Mouse (Mus musculus) lung, postnatal 0 days (tissue): ENCODE results near the gene Nt5dc3. TPM values are rescaled to one million over a fixed set of nuclear protein-coding genes. Genes with fewer than 3 reads are reported as not detected.

Experiments
- ATAC-seq: fragments of 200-750 bp; cut with Nextera tagmentation; 2 replicates; pipeline ENCODE4 v1.8.0; 2017; ENCODE audit warnings: moderate library complexity
- DNase-seq: peaks from one replicate; pipeline ENCODE4 v3.0.0-alpha.2; 2016; ENCODE audit warnings: low spot score
- H3K27ac ChIP-seq: fragments of 300-500 bp; sonication (generic); 2 replicates; pipeline ENCODE4 v1.5.1; 2014; ENCODE audit warnings: antibody characterized with exemption, mild to moderate bottlenecking, low read length, mixed read lengths
- H3K27me3 ChIP-seq: fragments of 300-500 bp; sonication (generic); replicated peaks from 2 replicates; pipeline ENCODE4 v1.6.1; 2014; ENCODE audit warnings: low read length, mixed read lengths; ENCODE audit not compliant: insufficient read depth
- H3K36me3 ChIP-seq: fragments of 300-500 bp; sonication (generic); 2 replicates; pipeline ENCODE4 v1.6.1; 2014; ENCODE audit warnings: low read length, mixed read lengths; ENCODE audit not compliant: insufficient read depth
- H3K4me1 ChIP-seq: fragments of 300-500 bp; sonication (generic); 2 replicates; pipeline ENCODE4 v1.6.1; 2014; ENCODE audit warnings: antibody characterized with exemption, low read depth, low read length, mixed read lengths; ENCODE audit not compliant: insufficient read depth
- H3K4me2 ChIP-seq: fragments of 300-500 bp; sonication (generic); replicated peaks from 2 replicates; pipeline ENCODE4 v1.6.1; 2014; ENCODE audit warnings: low read depth, mild to moderate bottlenecking, low read length, moderate library complexity, mixed read lengths
- H3K4me3 ChIP-seq: fragments of 300-500 bp; sonication (generic); 2 replicates; pipeline ENCODE4 v1.5.1; 2014; ENCODE audit warnings: low read depth, low read length
- H3K9ac ChIP-seq: fragments of 300-500 bp; sonication (generic); replicated peaks from 2 replicates; pipeline ENCODE4 v1.6.1; 2014; ENCODE audit warnings: low read depth, mild to moderate bottlenecking
- H3K9me3 ChIP-seq: fragments of 300-500 bp; sonication (generic); 2 replicates; pipeline ENCODE4 v1.6.1; 2016; ENCODE audit warnings: low read length, mixed read lengths
- CTCF ChIP-seq: IDR thresholded peaks from 2 replicates; pipeline ENCODE4 v1.5.1; 2016; ENCODE audit warnings: antibody characterized with exemption, mild to moderate bottlenecking
- EP300 ChIP-seq: IDR thresholded peaks from 2 replicates; pipeline ENCODE4 v1.6.1; 2016; ENCODE audit warnings: antibody characterized with exemption, mild to moderate bottlenecking, control low read depth
- WGBS: fragments of 180-500 bp; shearing (Covaris S2); extraction: QIAGEN DNeasy Blood & Tissue Kit; methylation state at CpG from one replicate; pipeline ENCODE4 v1.1.7; 2014; 5-methylcytosine and 5-hydroxymethylcytosine counted together
- polyA plus RNA-seq: library from polyadenylated mRNA; unstranded; fragments of >200 nt; fragmentation: Nextera tagmentation; extraction: Ambion mirVana; gene quantifications from 2 replicates; pipeline ENCODE4 v1.2.1, GENCODE M21; 2015

Nt5dc3 gene
- polyA plus RNA-seq, 1 experiment from 2014 or later, result 1.3 TPM

- Histone ChIP-seq H3K27ac (no peak overlapping the region), H3K4me3 (no peak overlapping the region), H3K36me3 (no peaks in the 10 kb centered on the region), H3K9ac (no peak overlapping the region), H3K27me3 (no peaks in the 10 kb centered on the region), H3K4me2 (no peak overlapping the region), H3K9me3 (no peaks in the 10 kb centered on the region), H3K4me1 (no peaks in the 10 kb centered on the region)
- 70% methylated on average over 15 of the region's 15 CpGs for WGBS
- DNase-seq (no peak), ATAC-seq (no peak)
- TF ChIP-seq CTCF, result no peak
- no peak for TF ChIP-seq EP300
These were observed 29.4 kb downstream of the Nt5dc3 start for GRCm38 (mm10) chr10:86808013-86808758.

- no peak overlapping the region for H3K4me2 ChIP-seq
- no peak overlapping the region for H3K27ac ChIP-seq
- H3K27me3 ChIP-seq, result no peaks in the 10 kb centered on the region
- H3K36me3 ChIP-seq, result no peaks in the 10 kb centered on the region
- H3K4me1 ChIP-seq, result no peaks in the 10 kb centered on the region
- H3K4me3 ChIP-seq, result no peak overlapping the region
- H3K9me3 ChIP-seq, result no peaks in the 10 kb centered on the region
- DNase-seq (no peak), ATAC-seq (no peak)
- H3K9ac ChIP-seq, result no peak overlapping the region
- WGBS, result 89% methylated on average over 9 of the region's 9 CpGs
- no peak for TF ChIP-seq CTCF
- TF ChIP-seq EP300, result no peak
These were observed 31.2 kb downstream of the Nt5dc3 start for GRCm38 (mm10) chr10:86810000-86810399.

DNA sequence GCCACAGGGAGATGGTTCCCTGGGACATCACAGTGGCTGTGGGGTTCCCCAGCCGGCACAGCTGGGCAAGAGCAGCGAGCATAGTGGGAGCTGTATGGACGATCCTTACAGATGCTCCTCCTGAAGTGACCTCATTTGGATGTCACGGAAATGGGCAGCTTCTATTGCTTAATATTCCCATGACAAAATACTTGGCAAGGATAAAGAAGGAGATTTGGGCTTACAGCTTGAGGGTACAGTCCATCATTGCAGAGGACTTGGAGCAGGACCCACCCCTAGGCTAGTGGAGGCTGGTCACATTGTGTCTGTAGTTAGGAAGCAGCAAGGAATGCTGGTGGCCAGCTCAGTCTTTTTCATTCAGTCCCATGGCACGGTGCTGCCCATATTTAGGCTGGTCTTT lies 31.8 kb downstream of the Nt5dc3 start:
- no peaks in the 10 kb centered on the region for H3K4me1 ChIP-seq
- TF ChIP-seq CTCF (no peak), EP300 (no peak)
- 80% methylated on average over 5 of the region's 5 CpGs for WGBS
- H3K27me3 ChIP-seq, result no peaks in the 10 kb centered on the region
- H3K4me3 ChIP-seq, result no peak overlapping the region
- no peaks in the 10 kb centered on the region for H3K36me3 ChIP-seq
- DNase-seq, result no peak
- H3K9ac ChIP-seq, result no peak overlapping the region
- H3K4me2 ChIP-seq, result no peak overlapping the region
- H3K27ac ChIP-seq, result no peak overlapping the region
- ATAC-seq, result no peak
- H3K9me3 ChIP-seq, result no peaks in the 10 kb centered on the region

DNA sequence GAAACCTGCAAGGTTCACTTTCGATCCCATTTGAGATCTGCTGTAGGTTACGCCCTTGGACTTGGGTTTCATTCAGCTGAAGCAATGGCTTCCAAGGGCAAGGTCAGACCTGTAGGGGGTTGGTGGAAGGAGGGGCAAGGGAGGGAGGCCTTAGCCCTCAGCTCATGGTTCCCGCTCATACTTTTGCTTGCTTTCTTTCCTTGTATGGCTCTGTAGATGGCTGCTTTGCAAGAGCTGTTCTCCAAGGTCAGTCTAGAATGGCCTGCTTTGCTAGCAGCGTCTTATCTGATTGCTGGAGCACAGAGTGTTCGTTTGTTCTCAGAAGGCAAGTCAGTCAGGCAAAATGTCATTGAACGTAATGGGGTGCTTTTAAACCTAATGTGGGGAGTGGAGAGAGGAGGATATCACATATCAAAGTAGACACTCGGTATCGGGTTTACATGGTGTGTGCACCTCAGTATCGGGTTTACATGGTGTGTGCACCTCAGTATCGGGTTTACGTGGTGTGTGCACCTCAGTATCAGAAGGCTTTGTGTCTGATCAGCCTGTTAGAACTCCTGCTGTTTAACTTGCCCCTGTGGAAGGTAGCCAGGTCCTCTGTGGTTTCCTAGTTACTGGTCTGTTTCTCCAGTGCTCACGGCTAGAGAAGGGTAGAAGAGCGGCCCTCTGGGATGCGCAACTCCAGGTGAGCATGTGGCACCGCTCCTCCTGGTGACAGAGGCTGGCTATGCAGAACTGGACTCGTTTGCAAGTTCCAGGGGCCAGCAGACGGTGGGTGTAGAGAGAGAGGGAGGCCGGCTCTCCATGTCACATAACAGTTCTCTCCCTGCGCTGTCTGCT lies 35.7 kb downstream of the Nt5dc3 start:
- Histone ChIP-seq H3K27ac (no peak overlapping the region), H3K4me2 (no peak overlapping the region), H3K9ac (no peak overlapping the region), H3K4me1 (0 out of 2 replicates have a peak, but pooled peaks cover 3% of the 10 kb centered on the region), H3K27me3 (no peaks in the 10 kb centered on the region), H3K4me3 (no peak overlapping the region), H3K36me3 (no peaks in the 10 kb centered on the region), H3K9me3 (no peaks in the 10 kb centered on the region)
- ATAC-seq (peak; percentile 31; the same call in 1 of the 2 replicates), DNase-seq (no peak)
- peak; percentile 15; the same call in 1 of the 2 replicates for TF ChIP-seq CTCF
- TF ChIP-seq EP300, result no peak
- 54% methylated on average over 19 of the region's 19 CpGs for WGBS

DNA sequence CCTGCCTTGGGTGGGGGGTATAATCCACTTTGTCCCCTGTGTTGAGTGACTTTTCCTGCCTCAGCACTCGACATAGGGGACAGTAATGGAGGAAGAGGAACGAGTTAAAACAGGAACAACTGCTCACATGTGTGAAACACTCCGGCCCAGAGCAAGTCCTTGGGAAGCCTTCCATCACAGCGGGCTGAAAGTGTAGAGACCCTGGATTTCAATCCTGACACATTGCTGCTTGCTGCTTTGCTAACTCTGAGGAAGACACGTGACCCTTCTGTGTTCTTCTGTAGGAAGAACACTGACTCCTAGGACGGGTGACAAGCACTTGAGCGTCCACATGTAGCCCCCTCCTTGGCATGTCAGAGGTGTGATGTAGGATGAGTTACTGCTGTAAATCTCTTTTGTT lies 36.3 kb downstream of the Nt5dc3 start:
- no peaks in the 10 kb centered on the region for H3K9me3 ChIP-seq
- H3K4me2 ChIP-seq, result no peak overlapping the region
- H3K4me3 ChIP-seq, result no peak overlapping the region
- no peak for DNase-seq
- H3K9ac ChIP-seq, result no peak overlapping the region
- H3K36me3 ChIP-seq, result no peaks in the 10 kb centered on the region
- no peak for ATAC-seq
- H3K27me3 ChIP-seq, result no peaks in the 10 kb centered on the region
- TF ChIP-seq EP300 (no peak), CTCF (no peak)
- no peak overlapping the region for H3K27ac ChIP-seq
- H3K4me1 ChIP-seq, result 0 out of 2 replicates have a peak, but pooled peaks cover 8% of the 10 kb centered on the region
- WGBS, result 60% methylated on average over 7 of the region's 7 CpGs

DNA sequence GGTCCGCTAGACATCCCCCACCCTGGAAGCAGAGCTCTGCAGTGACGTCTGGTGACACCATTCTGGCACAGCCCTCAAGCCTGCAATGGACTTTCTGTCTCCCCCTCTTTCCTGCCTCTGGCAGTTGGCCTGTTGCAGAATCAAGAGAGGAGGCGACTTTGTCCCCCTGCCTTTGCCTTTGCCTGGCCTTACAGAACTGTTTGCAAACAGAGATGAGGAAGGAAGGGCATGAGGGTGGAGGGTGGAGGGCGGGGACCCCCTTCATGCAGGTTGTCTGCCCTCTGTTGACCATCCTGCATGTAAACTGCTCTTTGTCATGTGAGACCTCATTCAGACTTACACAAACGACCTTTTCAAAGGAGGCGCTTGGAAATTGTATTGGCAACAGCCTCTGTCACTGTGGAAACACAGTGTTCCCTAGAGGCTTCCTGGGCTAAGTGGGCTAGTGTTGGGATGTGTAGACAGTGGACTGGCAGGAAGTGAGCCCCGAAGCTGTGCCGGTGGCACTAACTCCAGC lies 40.9 kb downstream of the Nt5dc3 start:
- Histone ChIP-seq H3K27ac (0 out of 2 replicates have a peak overlapping the region, but pooled peaks have one; percentile 20), H3K27me3 (no peaks in the 10 kb centered on the region), H3K9ac (no peak overlapping the region), H3K4me3 (no peak overlapping the region), H3K4me1 (0 out of 2 replicates have a peak, but pooled peaks cover 8% of the 10 kb centered on the region), H3K4me2 (no peak overlapping the region), H3K36me3 (0 out of 2 replicates have a peak, but pooled peaks cover 4% of the 10 kb centered on the region), H3K9me3 (no peaks in the 10 kb centered on the region)
- TF ChIP-seq EP300, result peak; percentile 47
- peak; percentile 44 for TF ChIP-seq CTCF
- peak; percentile 82 for ATAC-seq
- WGBS, result 32% methylated on average over 8 of the region's 8 CpGs
- peak; percentile 64 for DNase-seq
